Mouse (Mus musculus) urinary bladder, postnatal 36 days (tissue): ENCODE data around the gene Itga3.
A peak's percentile ranks its signal among the peaks of the same experiment; 100 is the strongest.

ENCODE experiments used
- DNase-seq, 2 experiments: peaks; one replicate each; pipeline ENCODE4 v3.0.0; 2022; ENCODE audit warnings: low spot score in 2 of 2, mixed read lengths in 1 of 2

Gene Itga3

DNA sequence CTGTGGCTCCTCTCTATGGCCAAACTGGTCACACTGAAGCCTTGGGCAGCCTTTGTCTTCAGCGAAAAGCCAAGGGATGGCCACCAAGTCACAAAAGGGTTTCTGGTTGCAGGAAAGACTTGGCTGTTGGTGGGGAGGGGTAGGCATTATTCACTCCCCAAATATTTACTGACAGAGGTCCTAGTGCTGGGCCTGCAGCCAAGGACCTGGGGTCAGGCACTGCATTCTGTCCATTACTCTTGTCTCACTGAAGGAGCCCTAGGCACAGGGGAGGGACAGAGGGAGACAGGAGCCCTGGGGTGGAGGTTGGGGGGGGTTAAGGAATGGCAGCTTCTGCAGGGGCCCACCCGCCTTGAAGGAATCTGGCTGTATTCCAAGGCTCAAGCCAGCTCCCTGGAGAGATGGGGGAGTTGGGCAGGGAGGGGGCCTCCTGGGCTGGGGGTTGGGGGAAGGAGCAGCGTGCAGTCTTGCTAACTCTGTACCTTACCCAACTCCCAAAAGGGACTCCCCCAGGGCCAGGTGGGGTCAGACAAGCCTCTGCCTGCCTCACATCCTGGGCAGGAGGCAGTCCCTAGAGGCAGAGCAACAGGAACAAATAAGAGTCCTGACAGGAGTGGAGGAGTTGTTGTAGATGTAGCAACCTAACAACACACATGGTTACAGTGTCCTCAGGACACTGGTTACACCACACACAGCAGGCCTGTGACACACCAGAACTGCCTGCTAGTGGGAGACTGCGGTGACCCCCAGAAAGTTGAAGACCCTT, 20.2 kb upstream of the Itga3 start:
- DNase-seq, result peak in 1 of 2 experiments; percentile 71

DNA sequence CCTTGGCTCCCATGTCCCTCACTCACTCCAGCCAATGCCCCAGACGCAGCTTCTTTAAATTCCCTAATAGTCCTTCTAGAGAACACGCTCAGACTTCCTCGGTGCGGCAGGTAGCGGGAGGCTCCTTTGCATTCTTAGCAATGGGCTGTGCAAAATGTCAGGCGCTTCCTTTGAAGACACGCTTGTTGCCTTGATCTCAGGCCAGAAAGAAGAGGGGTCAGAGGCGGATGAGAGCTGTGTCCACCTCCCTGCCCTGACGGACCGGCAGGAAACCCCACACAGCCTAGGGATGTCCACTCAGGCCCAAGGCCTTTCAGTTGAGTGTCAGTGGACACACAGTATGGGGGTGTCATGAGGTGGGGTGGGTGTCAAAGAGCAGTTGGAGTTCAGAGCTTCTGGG, 19.0 kb upstream of the Itga3 start:
- no peak for DNase-seq

DNA sequence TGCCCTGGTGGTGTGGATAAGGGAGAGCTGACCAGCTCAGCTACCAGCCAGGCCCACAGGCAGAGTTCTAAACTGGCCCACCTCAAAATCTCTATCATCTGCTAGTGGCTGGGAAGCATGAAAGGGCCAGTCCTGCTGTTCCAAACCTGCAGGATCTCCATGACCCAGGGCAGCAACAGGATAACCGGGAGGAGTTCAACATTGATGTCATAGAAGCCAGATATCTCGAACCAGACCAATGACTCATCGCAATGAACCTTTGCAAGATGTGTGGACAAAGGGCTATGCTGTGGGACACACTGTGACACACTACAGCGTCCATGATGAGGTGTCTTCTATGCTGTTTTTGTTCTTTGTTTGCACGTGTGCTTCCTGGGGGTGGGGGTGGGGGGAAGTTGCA, 16.5 kb upstream of the Itga3 start:
- no peak for DNase-seq

DNA sequence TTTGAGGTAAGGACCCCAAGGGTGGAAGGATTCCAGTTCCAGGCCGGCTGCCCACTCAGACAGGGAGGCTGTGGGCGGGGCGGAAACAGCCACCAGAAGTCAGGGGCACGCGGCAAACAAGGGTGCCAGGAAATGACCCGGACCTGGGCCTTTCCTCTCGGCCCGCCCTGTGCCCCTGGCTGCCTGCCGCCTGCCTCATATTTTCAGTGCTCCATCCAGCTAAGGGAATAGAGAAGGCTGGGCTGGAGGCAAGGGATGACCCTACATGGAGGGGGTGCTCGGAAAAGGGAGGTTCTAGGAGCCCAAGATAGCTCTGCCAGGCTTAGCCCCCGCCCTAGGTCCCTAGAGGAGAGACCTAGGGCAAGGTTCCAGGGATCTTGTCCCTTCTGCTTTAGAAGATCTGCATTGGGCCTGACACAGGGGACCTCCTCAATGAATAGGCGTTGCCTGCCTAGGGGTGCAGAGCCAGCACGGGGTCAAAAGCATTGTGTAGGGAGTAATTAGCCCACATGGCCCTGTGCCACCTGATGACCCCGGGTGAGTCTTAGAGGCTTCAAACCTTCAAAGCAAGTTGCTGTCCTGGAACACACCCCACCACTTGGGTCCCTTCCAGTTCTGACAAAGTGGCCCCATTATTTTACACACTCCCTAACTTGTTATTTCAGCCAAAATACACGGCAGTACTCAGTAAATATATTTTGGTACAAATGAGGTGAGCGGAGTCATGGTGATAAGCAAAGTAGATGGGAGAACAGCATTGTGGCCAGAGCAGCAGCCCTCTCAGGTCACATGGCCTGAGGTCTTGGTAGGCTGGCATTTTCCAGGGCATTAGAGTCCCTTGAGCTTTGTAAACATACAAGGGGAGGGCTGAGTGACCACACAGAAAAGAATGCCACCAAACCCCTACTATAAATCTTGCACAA, 12.5 kb upstream of the Itga3 start:
- peak; percentile 43 to 56 for DNase-seq

DNA sequence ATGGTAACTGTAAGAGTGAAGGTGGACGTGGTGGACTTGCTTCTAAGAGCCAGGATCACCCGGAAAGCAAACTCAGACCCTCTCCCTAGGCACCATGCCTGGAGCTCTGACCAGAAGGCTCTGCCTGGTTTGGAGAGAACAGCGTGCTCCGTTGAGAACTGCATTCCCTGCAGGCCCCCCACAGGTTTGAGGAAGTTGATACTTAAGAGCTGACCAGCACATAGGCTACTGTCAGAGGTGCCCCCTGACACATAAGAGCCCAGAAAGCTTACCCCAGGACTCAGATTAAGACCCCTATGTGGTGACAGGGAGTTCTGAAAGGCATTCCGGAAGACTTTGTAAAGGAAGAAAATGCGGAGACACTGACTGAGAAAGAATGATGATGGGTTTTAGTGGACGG, 11.7 kb upstream of the Itga3 start:
- DNase-seq, result no peak

DNA sequence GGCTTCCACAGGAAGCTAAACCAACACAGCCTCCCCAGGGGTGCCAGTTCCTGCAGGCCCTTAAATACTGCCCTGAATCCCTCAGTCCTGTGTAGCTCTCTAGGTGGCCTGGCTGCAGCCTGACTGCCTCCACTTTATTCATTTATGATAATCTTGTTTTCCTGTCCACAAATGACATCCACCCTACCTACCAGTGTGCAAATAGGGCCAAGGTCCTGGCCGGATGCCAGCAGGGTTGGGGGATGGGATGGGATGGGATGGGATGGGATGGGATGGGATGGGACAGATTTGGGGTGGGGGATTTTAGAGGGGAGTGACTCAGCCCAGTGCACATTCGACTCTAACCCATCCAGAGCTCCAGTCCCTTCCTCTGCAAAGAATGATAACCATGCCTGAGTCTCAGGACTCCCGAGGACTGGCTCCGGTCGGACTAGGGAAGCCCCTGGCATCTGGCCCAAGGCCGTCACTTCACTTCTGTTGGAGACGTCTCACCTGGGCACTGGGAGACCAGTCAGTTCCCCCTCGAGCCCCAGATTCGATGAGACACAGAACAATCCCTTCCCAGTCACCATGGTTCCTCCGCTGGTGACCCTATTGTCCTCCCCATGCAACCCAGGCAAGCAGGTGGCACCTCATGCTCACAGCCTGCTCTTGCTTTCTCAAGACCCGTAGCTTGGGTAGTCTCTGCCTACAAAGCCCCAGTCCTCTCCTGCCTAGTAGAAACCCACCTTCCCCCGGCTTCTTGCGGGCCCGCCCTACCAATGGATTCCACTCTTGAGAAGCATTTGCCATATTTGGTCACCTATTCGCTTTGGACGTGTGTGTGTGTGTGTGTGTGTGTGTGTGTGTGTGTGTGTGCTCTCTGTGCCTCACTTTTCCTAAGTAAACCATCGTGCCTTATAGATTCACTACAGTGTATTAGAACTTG, 11.0 kb upstream of the Itga3 start:
- DNase-seq, result no peak

DNA sequence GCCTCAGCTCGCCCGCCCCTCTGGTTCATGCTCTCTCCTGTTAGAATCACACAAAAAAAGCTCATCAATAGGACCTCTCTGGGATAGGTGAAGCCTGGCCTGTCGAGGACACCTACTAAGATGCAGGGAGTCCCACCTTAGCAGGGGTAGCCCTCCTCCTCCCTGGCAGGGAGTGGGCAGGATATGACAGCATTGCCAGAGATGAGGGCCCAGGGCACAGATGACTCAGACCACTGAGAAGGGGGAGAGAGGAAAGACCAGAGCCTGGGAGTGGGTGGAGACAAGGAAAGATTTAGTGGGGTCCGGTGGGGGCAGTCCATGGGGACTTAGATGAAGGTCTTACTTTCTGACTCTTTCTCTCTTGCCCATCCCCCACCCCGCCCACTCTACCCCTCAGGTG, 9.6 kb upstream of the Itga3 start:
- DNase-seq, result no peak

DNA sequence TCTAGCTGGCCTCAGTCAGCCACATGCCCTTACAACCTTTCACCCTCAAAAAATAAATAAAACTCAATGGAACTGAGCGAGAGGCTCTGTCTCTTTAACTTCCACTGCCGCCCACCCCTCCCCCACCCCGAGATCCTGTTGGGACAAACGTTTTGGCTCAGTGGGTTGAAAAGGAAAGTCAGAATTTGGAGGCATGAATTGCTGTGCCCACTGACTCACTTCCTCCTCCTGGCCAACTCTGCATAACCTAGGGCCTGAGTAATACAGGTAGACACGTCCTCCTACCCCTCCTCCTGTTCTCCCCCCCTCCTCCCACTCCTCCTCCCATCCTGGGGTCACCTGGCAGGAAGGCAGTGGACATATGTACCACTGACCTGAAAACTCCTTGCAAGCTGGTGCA, 9.1 kb upstream of the Itga3 start:
- no peak for DNase-seq

DNA sequence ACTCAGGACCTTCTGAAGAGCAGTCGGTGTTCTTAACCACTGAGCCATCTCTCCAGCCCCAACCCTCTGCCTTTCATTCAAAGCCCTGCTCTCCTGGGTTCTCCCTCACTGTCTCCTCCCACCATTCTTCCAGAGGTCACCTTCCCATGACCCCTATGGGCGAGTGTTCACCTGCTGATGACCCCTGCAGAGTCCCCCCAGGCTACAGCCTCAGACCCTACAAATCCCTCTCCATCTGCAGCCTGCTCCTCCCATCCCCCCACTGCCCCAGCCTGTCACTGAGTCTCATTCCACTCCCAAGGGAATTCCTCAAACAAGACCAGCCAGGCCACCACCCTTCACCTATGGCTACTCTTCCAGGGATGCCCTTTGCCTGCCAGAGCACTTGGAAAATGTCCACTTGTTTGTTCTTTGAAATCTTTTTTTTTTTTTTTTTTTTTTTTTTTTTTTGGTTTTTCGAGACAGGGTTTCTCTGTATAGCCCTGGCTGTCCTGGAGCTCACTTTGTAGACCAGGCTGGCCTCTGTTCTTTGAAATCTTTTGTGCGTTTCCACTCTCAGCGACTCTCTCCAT, 8.3 kb upstream of the Itga3 start:
- no peak for DNase-seq

DNA sequence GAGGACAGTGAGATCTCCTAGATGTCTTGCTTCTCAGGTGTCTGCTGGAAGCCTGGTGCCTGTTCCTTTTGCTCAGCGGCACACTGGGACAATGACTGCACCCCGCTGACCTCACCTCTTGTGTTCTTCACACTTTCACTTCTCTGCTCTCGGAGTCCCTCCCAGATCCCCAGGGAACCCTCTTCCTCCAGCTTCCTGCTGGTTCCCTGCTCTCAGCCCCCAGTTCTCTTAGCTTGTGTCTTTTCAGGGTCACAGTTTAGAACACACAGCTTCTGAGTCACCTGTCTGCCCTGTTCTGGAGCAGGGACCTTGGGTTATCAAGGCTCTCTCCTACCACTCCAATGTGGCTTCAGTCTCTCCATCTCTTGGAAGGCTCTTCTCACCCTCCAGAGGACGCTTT, 7.6 kb upstream of the Itga3 start:
- no peak for DNase-seq

DNA sequence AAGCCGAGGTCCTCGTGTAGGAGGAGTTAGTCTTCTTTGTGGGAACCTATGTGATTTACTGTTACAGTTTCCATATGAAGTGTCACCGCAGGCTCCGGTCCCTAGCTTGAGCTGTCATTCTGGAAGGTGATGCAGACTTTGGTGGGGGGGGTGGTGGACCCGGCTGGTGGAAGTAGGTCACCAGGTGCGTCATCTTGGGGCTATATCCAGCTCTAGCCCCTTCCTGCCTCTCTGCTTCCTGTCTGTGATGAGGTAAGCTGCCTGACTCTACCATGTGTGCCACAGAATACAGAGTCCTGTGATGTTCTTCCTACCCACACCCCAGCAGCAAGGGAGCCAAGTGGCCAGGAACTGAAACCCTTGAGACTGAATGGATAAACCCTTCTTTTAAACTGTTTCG, 6.3 kb upstream of the Itga3 start:
- no peak for DNase-seq

DNA sequence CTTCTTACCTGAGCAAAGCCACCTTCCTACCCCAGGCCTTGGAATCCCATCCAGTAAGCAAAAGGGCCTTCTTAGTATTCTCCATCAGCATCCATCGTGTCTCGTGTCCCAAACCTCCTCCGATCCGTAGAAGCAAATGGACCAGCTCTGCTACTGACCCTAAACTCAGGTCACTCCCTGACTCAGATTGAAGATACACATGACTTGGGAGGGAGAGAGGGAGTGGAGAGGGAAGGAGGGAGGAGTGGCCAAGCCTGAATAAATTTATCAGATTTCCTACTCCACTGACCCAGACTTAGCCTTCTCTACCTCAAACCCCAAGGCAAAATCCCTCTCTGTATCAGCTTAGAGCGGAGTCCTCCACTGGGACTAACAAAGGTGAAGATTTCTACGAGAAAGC, 4.2 kb upstream of the Itga3 start:
- DNase-seq, result no peak

DNA sequence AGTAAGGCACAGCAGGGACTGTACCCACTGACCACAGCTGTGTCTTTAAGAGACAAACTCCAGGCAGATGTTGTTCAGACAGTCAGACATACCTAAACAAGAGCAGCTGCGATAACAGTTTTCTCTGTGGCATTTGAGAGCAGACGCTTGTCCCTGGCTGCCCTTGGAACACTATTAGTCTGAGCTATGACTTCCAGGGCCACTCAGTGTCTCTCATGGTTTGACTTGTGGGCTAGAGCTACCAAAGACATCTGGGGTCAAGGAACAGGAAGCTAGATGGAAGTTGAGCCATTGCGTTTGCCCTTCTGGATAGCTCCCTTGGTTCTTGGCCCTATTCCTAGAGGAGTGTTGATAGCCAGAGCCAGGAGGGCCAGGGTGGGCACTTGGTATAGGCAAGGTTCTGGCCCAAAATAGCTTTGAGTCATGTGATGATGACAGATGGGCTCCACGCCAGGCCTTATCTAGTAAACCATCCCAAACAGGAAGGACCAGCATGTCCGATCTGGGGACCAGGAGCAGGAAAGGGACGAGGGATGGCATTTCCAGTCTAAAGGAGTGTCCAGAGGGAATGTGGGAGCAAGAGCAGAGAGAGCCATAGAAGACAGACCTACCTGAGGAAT, 2.8 kb upstream of the Itga3 start:
- no peak for DNase-seq

DNA sequence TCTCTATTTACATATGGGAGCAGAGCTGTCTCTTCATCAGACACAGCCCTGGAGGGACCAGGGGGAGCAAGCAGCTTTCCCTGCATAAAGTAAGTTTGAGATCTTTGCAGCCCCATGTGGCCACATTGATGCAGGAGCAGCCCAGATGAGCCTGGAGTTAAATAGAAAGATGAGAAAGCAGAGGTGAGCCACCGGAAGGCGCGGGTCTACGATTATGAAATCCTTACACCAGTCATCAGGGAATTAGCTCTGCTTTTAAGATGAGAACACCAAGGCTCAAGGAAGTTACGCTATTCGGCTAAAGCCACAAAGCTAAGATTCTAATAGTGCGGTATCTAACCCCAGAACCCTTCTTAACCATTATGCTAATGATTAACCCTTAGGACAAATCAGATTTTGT, 1.4 kb upstream of the Itga3 start:
- DNase-seq, result no peak

DNA sequence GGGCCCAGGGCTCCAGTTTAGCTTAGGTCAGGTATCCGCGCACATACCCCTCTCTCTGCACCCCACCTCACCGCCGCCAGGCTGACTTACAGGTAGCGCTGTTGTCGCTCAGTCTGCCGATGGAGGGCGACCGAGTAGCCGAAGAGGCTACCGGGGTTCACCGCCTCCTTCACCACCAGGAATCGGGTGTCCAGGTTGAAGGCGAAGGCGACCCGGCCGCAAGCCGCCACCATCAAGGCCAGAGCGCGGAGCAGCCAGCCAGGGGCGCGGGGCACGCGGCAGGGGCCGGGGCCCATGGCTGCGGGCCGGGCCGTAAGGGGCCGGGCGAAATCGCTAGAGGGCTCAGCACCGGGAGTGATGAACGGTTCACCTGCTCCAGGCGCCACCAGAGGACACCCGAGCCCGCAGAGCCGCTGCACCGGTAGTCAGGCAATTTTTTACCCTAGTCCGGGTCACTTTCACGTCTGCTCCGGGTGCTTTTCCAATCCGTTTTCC, 513 bp downstream of the Itga3 start:
- DNase-seq, result peak; percentile 54 to 65

DNA sequence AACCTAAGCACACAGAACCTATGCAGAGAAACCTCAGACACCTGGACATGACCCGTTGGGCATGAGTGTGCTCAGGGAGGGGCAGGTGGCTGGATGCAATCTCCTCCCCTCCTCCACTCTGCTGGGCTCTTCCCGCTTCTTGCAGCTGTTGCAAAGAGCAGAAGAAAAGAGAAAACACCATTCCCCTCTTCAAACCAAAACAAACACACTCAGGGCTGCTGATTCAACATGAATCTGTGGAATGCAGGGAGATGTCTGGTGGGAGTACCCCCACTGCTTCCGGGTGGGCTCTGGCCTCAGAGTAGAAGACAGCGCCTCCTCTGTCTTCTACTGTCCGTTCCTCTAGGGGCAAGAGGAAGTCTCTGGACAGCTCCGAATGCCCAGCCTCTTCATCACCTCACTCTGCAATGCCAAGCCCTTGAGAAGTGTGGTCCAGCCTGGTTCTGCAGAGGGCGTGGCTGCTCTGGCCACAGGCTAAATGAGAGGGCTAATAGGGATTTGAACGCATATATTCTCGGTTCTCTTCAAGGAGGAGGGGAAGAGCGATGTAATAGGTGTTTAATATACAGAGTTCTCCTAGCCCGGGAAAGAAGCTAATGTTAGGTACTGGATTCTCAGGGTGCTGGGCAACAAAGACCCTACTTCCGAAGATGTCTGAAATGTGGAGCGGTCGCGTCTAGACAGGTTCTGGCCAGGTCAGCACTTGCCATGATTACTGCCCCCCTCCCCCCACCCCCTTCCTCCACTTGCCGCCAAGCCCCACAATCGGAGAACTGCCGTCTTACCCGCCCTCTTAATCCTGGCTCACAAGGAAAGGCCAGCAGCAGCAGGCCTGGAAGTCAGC, 1.2 kb downstream of the Itga3 start:
- no peak for DNase-seq

DNA sequence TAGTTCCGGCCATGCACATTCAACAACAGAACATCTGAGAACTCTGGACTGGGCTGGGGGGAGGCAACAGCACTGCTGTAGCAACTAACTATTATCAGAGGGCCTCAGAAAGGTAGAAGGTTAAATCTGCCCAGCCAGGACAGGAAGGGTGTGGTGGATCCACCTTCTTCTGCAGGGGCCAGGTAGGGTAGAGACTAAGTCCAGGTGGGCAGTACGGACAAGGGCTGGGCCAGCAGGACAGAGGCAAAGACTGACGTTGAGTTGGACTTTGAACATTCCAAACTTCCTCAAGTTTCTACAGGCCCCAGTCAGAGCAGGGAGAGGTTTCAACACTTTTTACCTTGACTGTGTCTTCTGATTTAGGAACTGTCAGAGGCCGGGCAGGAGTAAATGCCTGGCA, 1.9 kb downstream of the Itga3 start:
- no peak for DNase-seq

DNA sequence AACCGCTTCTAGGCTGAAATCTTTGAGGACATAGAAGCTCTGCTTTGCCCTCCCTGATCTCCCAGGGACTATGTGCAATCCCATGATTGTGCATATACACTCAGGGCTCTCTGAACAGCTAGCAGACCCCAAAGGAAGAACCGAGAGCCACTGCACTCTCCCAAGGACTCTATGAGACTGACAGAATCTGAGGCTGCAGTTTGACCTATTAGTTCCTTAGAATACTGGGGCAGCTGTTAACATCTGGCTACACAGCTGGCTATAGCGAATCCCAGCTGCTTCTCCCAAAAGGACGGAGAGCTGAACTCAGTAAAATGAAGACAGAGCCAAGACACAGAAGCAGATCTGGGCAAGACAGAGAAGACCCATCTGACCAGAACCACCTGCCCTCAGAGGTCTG, 2.8 kb downstream of the Itga3 start:
- DNase-seq, result no peak

DNA sequence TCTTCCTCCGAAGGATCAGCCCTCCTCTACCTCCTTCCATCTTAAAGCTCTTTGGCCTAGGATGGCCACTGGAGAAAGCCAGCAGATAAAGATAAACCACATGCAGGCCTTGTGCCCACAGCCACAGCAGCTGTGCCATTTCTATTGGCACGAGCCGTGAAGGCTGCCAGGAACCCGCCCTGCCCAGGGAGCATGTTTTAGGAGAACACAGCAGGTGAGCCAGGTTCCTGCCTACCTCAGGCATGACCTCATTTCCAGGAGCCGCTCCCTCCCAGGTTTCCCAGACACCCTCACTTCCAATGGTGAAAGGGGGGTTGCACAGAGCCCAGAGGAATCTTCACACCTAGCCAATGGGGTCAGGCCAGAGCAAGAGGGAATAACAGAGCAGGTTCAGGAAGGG, 3.8 kb downstream of the Itga3 start:
- no peak for DNase-seq

DNA sequence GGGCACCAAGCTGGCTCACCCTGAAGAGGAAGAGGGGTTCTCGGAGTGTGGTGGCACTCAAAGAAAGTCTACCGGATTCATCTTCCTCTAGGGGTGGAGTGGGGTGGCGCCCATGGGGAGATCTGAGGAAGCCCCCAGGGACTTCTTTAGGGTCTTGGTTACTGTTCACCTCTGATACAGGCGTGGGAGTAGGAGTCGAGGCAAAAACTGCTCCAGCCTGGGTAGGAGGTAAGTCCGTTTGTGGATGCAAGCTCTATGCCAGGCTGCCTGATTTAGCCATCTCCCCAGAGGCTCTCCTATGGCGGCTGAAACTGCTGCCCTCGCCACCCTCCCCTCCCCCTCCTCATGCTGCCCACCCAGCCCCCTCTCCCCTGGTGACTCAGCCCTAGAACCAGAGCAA, 4.5 kb downstream of the Itga3 start:
- DNase-seq, result no peak
